ENCODE assay signal across 9 mouse cellular contexts in genomic region chr9:117153686-117154274, GRCm38 (mm10).
DNase-seq lines count a peak whose midpoint lies in the region; ATAC-seq and TF ChIP-seq lines count a peak whose summit lies in the region.
"Had no signal": no experiment of that assay in that cellular context is flagged by ENCODE, and none has a peak within 500 bp of the region (broad histone marks: within the 10 kb centered on the region; RNA-seq: fewer than 3 reads in every experiment).

No protein-coding gene starts in this region.

- DNase-seq in midbrain, embryonic 11.5 days (ENCODE audit: low spot score, missing footprints): no peak
- DNase-seq in hindbrain, embryonic 10.5 days (ENCODE audit: low spot score): peak; percentile 34
- peak; percentile 71 for DNase-seq in limb, embryonic 14.5 days (ENCODE audit: low spot score)
- DNase-seq in thymus, postnatal 4 days: peak; percentile 62
- DNase-seq in adrenal gland, postnatal 36 days: no peak
- DNase-seq in right cerebral cortex, postnatal 10 days (ENCODE audit: low spot score in 2 of 2): no peak
- no peak for DNase-seq in layer of hippocampus, adult 8-10 months (ENCODE audit: low spot score in 2 of 2)

- H3K4me1 ChIP-seq in midbrain, embryonic 12.5 days: peaks cover 5% of the 10 kb centered on the region; the same call in 1 of the 2 replicates
- no peaks in the 10 kb centered on the region for H3K4me1 ChIP-seq in midbrain, embryonic 11.5 days (ENCODE audit: control insufficient read depth, insufficient read depth, low read length)
- H3K4me1 ChIP-seq in hindbrain, embryonic 10.5 days (replicated peaks): peaks cover 27% of the 10 kb centered on the region
- H3K4me1 ChIP-seq in limb, embryonic 14.5 days (ENCODE audit: control insufficient read depth, insufficient read depth, low read length): peaks cover 23% of the 10 kb centered on the region

- TF ChIP-seq POLR2A in limb, embryonic 14.5 days (IDR thresholded peaks at IDR 0.05; ENCODE audit: borderline replicate concordance, extremely low read depth, insufficient read depth, insufficient read length): no peak

- no peak overlapping the region for H3K4me3 ChIP-seq in midbrain, embryonic 12.5 days
- H3K4me3 ChIP-seq in midbrain, embryonic 11.5 days (ENCODE audit: low read depth, low read length): no peak overlapping the region
- no peak overlapping the region for H3K4me3 ChIP-seq in hindbrain, embryonic 10.5 days
- H3K4me3 ChIP-seq in limb, embryonic 14.5 days (replicated peaks; ENCODE audit: low read length): no peak overlapping the region
- H3K4me3 ChIP-seq: erythroblast, embryonic 14.5 days had no signal

- H3K27me3 ChIP-seq in midbrain, embryonic 12.5 days: no peaks in the 10 kb centered on the region
- H3K27me3 ChIP-seq in midbrain, embryonic 11.5 days (ENCODE audit: control insufficient read depth, insufficient read depth, low read length): no peaks in the 10 kb centered on the region
- no peaks in the 10 kb centered on the region for H3K27me3 ChIP-seq in hindbrain, embryonic 10.5 days (ENCODE audit: insufficient read depth, poor library complexity, severe bottlenecking)
- H3K27me3 ChIP-seq in limb, embryonic 14.5 days (ENCODE audit: control insufficient read depth, insufficient read depth, low read length): no peaks in the 10 kb centered on the region

- ATAC-seq in midbrain, embryonic 12.5 days (ENCODE audit: low FRiP score, low read depth): no peak
- no peak for ATAC-seq in midbrain, embryonic 11.5 days (ENCODE audit: low FRiP score)
- ATAC-seq in limb, embryonic 14.5 days (ENCODE audit: low FRiP score, low read depth): peak; percentile 75

- H3K4me2 ChIP-seq in midbrain, embryonic 12.5 days (replicated peaks): no peak overlapping the region
- H3K4me2 ChIP-seq in midbrain, embryonic 11.5 days: no peak overlapping the region
- peak overlapping the region; percentile 41 for H3K4me2 ChIP-seq in limb, embryonic 14.5 days (replicated peaks; ENCODE audit: low read depth, low read length, severe bottlenecking)

- no peaks in the 10 kb centered on the region for H3K9me3 ChIP-seq in midbrain, embryonic 12.5 days
- no peaks in the 10 kb centered on the region for H3K9me3 ChIP-seq in midbrain, embryonic 11.5 days (ENCODE audit: control insufficient read depth, low read length)
- H3K9me3 ChIP-seq in hindbrain, embryonic 10.5 days: no peaks in the 10 kb centered on the region
- no peaks in the 10 kb centered on the region for H3K9me3 ChIP-seq in limb, embryonic 14.5 days (ENCODE audit: control insufficient read depth, low read length)

- no peaks in the 10 kb centered on the region for H3K36me3 ChIP-seq in midbrain, embryonic 12.5 days
- no peaks in the 10 kb centered on the region for H3K36me3 ChIP-seq in midbrain, embryonic 11.5 days (ENCODE audit: control insufficient read depth, insufficient read depth, low read length)
- no peaks in the 10 kb centered on the region for H3K36me3 ChIP-seq in hindbrain, embryonic 10.5 days
- no peaks in the 10 kb centered on the region for H3K36me3 ChIP-seq in limb, embryonic 14.5 days (ENCODE audit: control insufficient read depth, insufficient read depth, low read length)

- no peak overlapping the region for H3K9ac ChIP-seq in midbrain, embryonic 12.5 days (replicated peaks)
- H3K9ac ChIP-seq in midbrain, embryonic 11.5 days (ENCODE audit: low read length): no peak overlapping the region
- no peak overlapping the region for H3K9ac ChIP-seq in limb, embryonic 14.5 days (ENCODE audit: low read depth, low read length, severe bottlenecking)

- WGBS in midbrain, embryonic 12.5 days: 73% methylated on average over 20 of the region's 20 CpGs
- 73% methylated on average over 20 of the region's 20 CpGs for WGBS in midbrain, embryonic 11.5 days
- 66% methylated on average over 20 of the region's 20 CpGs for WGBS in hindbrain, embryonic 10.5 days
- 28% methylated on average over 20 of the region's 20 CpGs for WGBS in limb, embryonic 14.5 days

- H3K27ac ChIP-seq in midbrain, embryonic 12.5 days (replicated peaks): peak overlapping the region; percentile 10; the same call in 1 of the 2 replicates
- H3K27ac ChIP-seq in midbrain, embryonic 11.5 days (ENCODE audit: low read depth, low read length): no peak overlapping the region
- peak overlapping the region; percentile 57 for H3K27ac ChIP-seq in hindbrain, embryonic 10.5 days
- H3K27ac ChIP-seq in limb, embryonic 14.5 days (replicated peaks; ENCODE audit: low read depth, low read length): no peak overlapping the region

Comparison
In these comparisons a context has a peak if more than half of its experiments do, and no peak if none do; other contexts are left out.
1. H3K27ac ChIP-seq: peak in midbrain, embryonic 12.5 days (single experiment) and hindbrain, embryonic 10.5 days (single experiment); none in midbrain, embryonic 11.5 days (single experiment) and limb, embryonic 14.5 days (single experiment).
2. DNase-seq: peak in hindbrain, embryonic 10.5 days (single experiment), limb, embryonic 14.5 days (single experiment) and thymus, postnatal 4 days (single experiment); none in midbrain, embryonic 11.5 days (single experiment), adrenal gland, postnatal 36 days (0 of 2), right cerebral cortex, postnatal 10 days (0 of 2) and layer of hippocampus, adult 8-10 months (0 of 2).